Mouse (Mus musculus) left cerebral cortex, postnatal 14 days (tissue): Measurements from ENCODE around the gene Ly6c2. TPM values are rescaled to one million over a fixed set of nuclear protein-coding genes. Genes with fewer than 3 reads are reported as not detected.
"Not testable (repeated sequence)": the region's sequence is repeated elsewhere in the genome, so short reads cannot be mapped to it uniquely, and the experiment has no call there.

Experiments used
- DNase-seq, 2 experiments: peaks; one replicate each; pipeline ENCODE4 v3.0.0; 2021 to 2022; ENCODE audit warnings: low spot score in 2 of 2, mixed read lengths in 1 of 2
- intact Hi-C: fragments of 180-260 bp; cut with DNase I; formaldehyde crosslinking; loops from one replicate; pipeline ENCODE4 v1.15.1; 2025
- long read RNA-seq, 2 experiments: library from polyadenylated mRNA; stranded (forward); transcript quantifications; one replicate each; pipeline ENCODE4 v2.0.0; 2021
- total RNA-seq, 2 experiments: library from RNA; stranded (reverse); gene quantifications; 2 replicates each; pipeline ENCODE4 v1.2.3; 2021

The Ly6c2 gene
- 1 to 10 TPM in 1 of 2 experiments, under 1 TPM in 1; 0.82 to 1.9 TPM for total RNA-seq
- long read RNA-seq, experiment 1: 0 reads
- long read RNA-seq, experiment 2: 0 reads

- DNase-seq, intact Hi-C loops: not testable (repeated sequence)
Observed at GRCm38 (mm10) chr15:75111861-75112630, at the start of gene Ly6c2. Ly6c2 (minus strand) TSS chr15:75111970.

GRCm38 (mm10) chr15:75157646-75158045, 45.9 kb upstream of the Ly6c2 start:
- intact Hi-C loops: no loop called here
- DNase-seq: no peak

GRCm38 (mm10) chr15:75154940-75155339, 43.2 kb upstream of the Ly6c2 start, which contains the start of gene Ly6g:
Ly6g (plus strand) TSS chr15:75155240.
- no peak for DNase-seq
- intact Hi-C loops: no loop called here

- DNase-seq: no peak
- intact Hi-C loops: no loop called here
Observed at GRCm38 (mm10) chr15:75153087-75153486, 41.3 kb upstream of the Ly6c2 start.

GRCm38 (mm10) chr15:75143735-75144134, 32.0 kb upstream of the Ly6c2 start:
- intact Hi-C loops: no loop called here
- DNase-seq: no peak

- peak; percentile 6 to 21 for DNase-seq
- intact Hi-C loops: not testable (repeated sequence)
Observed at GRCm38 (mm10) chr15:75141812-75142360, 30.1 kb upstream of the Ly6c2 start.

- DNase-seq: not testable (repeated sequence)
- intact Hi-C loops: loop anchor here (10.0 kb wide), 1 partner anchor 63 kb away; no protein-coding TSS in a partner anchor
Observed at GRCm38 (mm10) chr15:75137739-75138138, 26.0 kb upstream of the Ly6c2 start.

- not testable (repeated sequence) for DNase-seq
- intact Hi-C loops: loop anchor here (10.0 kb wide), 1 partner anchor 60 kb away; no protein-coding TSS in a partner anchor
Observed at GRCm38 (mm10) chr15:75135090-75135783, 23.5 kb upstream of the Ly6c2 start.

- not testable (repeated sequence) for DNase-seq
Observed at GRCm38 (mm10) chr15:75132346-75132745, 20.6 kb upstream of the Ly6c2 start.

GRCm38 (mm10) chr15:75120066-75120465, 8.3 kb upstream of the Ly6c2 start:
- intact Hi-C loops: no loop called here
- DNase-seq: no peak

More at GRCm38 (mm10) chr15:75132346-75132745, 20.6 kb upstream of the Ly6c2 start:
- intact Hi-C loops: loop anchor here (10.0 kb wide), 1 partner anchor 58 kb away; no protein-coding TSS in a partner anchor

GRCm38 (mm10) chr15:75118742-75119141, 7.0 kb upstream of the Ly6c2 start:
- peak; percentile 12 to 19 for DNase-seq
- intact Hi-C loops: not testable (repeated sequence)

- intact Hi-C loops, DNase-seq: not testable (repeated sequence)
Observed at GRCm38 (mm10) chr15:75117481-75117880, 5.7 kb upstream of the Ly6c2 start.

- no peak for DNase-seq
- intact Hi-C loops: no loop called here
Observed at GRCm38 (mm10) chr15:75116525-75116924, 4.8 kb upstream of the Ly6c2 start.

GRCm38 (mm10) chr15:75110424-75110823, 1.3 kb downstream of the Ly6c2 start:
- intact Hi-C loops, DNase-seq: not testable (repeated sequence)

GRCm38 (mm10) chr15:75099261-75099660, 12.5 kb downstream of the Ly6c2 start:
- intact Hi-C loops: no loop called here
- DNase-seq: no peak

GRCm38 (mm10) chr15:75088041-75088440, 23.7 kb downstream of the Ly6c2 start:
- intact Hi-C loops, DNase-seq: not testable (repeated sequence)

- intact Hi-C loops: loop anchor here (10.0 kb wide), 2 partner anchors 65 to 145 kb away; no protein-coding TSS in a partner anchor
- DNase-seq: no peak
Observed at GRCm38 (mm10) chr15:75069965-75070364, 41.8 kb downstream of the Ly6c2 start.

- peak; percentile 37 to 59 for DNase-seq
- intact Hi-C loops: loop anchor here (10.0 kb wide), 1 partner anchor 137 kb away; no protein-coding TSS in a partner anchor
Observed at GRCm38 (mm10) chr15:75062030-75062574, 49.7 kb downstream of the Ly6c2 start.

- DNase-seq: peak; percentile 9 to 34
- intact Hi-C loops: loop anchor here (10.0 kb wide), 1 partner anchor 136 kb away; no protein-coding TSS in a partner anchor
Observed at GRCm38 (mm10) chr15:75060505-75060904, 51.3 kb downstream of the Ly6c2 start.
